Mouse (Mus musculus) thymus, postnatal 10 days (tissue): Measurements from ENCODE around the gene Ppp1r3c.
"Not testable (repeated sequence)": the region's sequence is repeated elsewhere in the genome, so short reads cannot be mapped to it uniquely, and the experiment has no call there.

Experiments
- DNase-seq, 2 experiments: peaks; one replicate each; pipeline ENCODE4 v3.0.0; 2021; ENCODE audit warnings: low spot score in 2 of 2

Ppp1r3c gene

GRCm38 (mm10) chr19:36736537-36736936, at the start of gene Ppp1r3c:
Gene Ppp1r3c, minus strand, starts transcription at chr19:36736653.
- DNase-seq, result peak in 1 of 2 experiments; percentile 3

GRCm38 (mm10) chr19:36783179-36783578, 46.7 kb upstream of the Ppp1r3c start:
- no peak for DNase-seq

- DNase-seq, result no peak
Measured at GRCm38 (mm10) chr19:36782591-36782990, 46.1 kb upstream of the Ppp1r3c start.

GRCm38 (mm10) chr19:36781996-36782395, 45.5 kb upstream of the Ppp1r3c start:
- no peak for DNase-seq

GRCm38 (mm10) chr19:36780375-36780774, 43.9 kb upstream of the Ppp1r3c start:
- DNase-seq, result no peak

- no peak for DNase-seq
Measured at GRCm38 (mm10) chr19:36779765-36780164, 43.3 kb upstream of the Ppp1r3c start.

GRCm38 (mm10) chr19:36775531-36775930, 39.1 kb upstream of the Ppp1r3c start:
- no peak for DNase-seq

GRCm38 (mm10) chr19:36773716-36774459, 37.4 kb upstream of the Ppp1r3c start:
- no peak for DNase-seq

- no peak for DNase-seq
Measured at GRCm38 (mm10) chr19:36768084-36768483, 31.6 kb upstream of the Ppp1r3c start.

- DNase-seq, result no peak
Measured at GRCm38 (mm10) chr19:36764451-36764850, 28.0 kb upstream of the Ppp1r3c start.

- no peak for DNase-seq
Measured at GRCm38 (mm10) chr19:36748996-36749395, 12.5 kb upstream of the Ppp1r3c start.

GRCm38 (mm10) chr19:36742331-36742730, 5.9 kb upstream of the Ppp1r3c start:
- no peak for DNase-seq

GRCm38 (mm10) chr19:36739566-36740211, 3.2 kb upstream of the Ppp1r3c start:
- DNase-seq, result no peak

- no peak for DNase-seq
Measured at GRCm38 (mm10) chr19:36738009-36738408, 1.6 kb upstream of the Ppp1r3c start.

- no peak for DNase-seq
Measured at GRCm38 (mm10) chr19:36737087-36737486, 634 bp upstream of the Ppp1r3c start.

GRCm38 (mm10) chr19:36734308-36735038, 2.0 kb downstream of the Ppp1r3c start:
- DNase-seq, result no peak

- no peak for DNase-seq
Measured at GRCm38 (mm10) chr19:36733191-36733943, 3.1 kb downstream of the Ppp1r3c start.

GRCm38 (mm10) chr19:36731310-36731709, 5.1 kb downstream of the Ppp1r3c start:
- DNase-seq, result no peak

- not testable (repeated sequence) for DNase-seq
Measured at GRCm38 (mm10) chr19:36730414-36730813, 6.0 kb downstream of the Ppp1r3c start.

GRCm38 (mm10) chr19:36728741-36729460, 7.6 kb downstream of the Ppp1r3c start:
- DNase-seq, result no peak

- no peak for DNase-seq
Measured at GRCm38 (mm10) chr19:36724970-36725369, 11.5 kb downstream of the Ppp1r3c start.
